8 mouse cellular contexts compared by ENCODE assay signal in the genomic region with DNA sequence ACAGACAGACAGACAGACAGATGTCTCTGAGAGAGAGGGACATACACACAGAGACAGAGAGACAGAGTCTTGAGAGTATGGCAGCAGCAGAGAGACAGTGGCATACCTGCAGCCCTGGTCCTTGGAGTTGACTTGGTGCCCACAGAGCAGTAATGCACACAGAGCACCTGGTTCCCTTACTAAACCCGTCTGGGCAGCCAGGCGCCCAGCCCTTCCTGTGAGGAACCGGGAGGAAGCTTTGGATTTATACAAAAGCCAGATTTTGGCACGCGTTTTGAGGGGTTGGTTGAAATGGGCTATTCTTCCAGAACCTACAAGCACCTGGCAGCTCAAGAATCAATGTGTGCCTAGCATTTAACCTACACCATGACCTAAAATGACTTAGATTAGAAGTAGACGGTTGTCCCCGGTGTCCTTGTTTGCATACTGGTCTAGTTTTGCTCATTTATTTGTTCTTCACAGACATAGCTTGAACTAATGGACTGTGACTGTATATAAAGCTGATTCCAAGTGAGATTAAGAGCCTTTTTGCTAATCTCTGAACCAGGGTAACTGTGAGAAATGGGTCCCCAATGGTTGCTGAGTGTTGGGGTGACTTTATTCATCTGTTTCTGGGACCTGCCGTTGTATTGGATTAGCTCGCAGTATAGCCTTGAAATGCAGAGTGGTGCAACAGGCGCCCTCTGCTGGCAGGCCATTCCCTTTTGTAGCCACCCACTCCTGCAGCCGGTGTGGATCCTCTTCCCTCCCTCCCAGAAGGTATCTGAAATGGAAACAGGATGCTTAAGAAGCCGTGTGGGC.
DNase-seq lines count a peak whose midpoint lies in the region; ATAC-seq lines count a peak whose summit lies in the region.

No protein-coding gene starts in this region.

- H3K9me3 ChIP-seq in hindbrain, embryonic 10.5 days: no peaks in the 10 kb centered on the region

- peak; percentile 92 for ATAC-seq in frontal cortex, adult (ENCODE audit: low TSS enrichment)

- WGBS in hindbrain, embryonic 10.5 days: 56% methylated on average over 12 of the region's 12 CpGs

- no peaks in the 10 kb centered on the region for H3K36me3 ChIP-seq in hindbrain, embryonic 10.5 days

- H3K4me3 ChIP-seq in hindbrain, embryonic 10.5 days: no peak overlapping the region

- DNase-seq in MN1 (ENCODE audit: low spot score): peak; percentile 74
- DNase-seq in cerebellum, adult 18-20 months: peak; percentile 75 to 84
- DNase-seq in hindbrain, embryonic 10.5 days (ENCODE audit: low spot score): peak; percentile 80
- DNase-seq in layer of hippocampus, adult 9-10 months (ENCODE audit: low spot score): peak; percentile 90
- DNase-seq in lung, postnatal 14 days: peak; percentile 91
- peak; percentile 89 for DNase-seq in retina, embryonic 14.5 days (ENCODE audit: low spot score)
- DNase-seq in thymus, postnatal 25 days: peak; percentile 91

- peak overlapping the region; percentile 2; the same call in 1 of the 2 replicates for H3K27ac ChIP-seq in hindbrain, embryonic 10.5 days

- peaks cover 50% of the 10 kb centered on the region for H3K4me1 ChIP-seq in hindbrain, embryonic 10.5 days (replicated peaks)

- H3K27me3 ChIP-seq in hindbrain, embryonic 10.5 days (ENCODE audit: insufficient read depth, poor library complexity, severe bottlenecking): no peaks in the 10 kb centered on the region; the same call in 1 of the 2 replicates
